In the genomic region with DNA sequence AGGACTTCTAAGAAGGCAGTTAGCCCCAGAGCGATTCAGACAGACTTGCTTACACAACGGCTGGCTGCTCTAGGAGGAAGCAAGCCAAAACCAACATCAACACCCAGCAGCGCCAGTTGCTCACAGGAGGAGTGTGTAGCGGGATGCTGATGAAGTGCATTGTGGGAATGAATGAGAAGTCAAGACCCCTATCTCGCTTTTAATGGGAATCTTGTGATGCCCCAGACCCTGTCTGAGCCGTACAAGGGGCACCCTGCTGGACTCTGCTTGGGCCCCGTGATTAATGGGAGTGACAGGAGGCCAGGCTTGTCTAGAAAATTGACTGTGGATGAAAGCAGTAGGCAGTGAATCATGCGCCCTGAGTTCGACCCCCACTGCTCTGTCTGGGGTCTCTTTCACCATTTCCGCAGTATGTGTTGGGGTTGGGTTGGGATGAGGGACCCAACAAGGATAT, we compare ENCODE assay signal across 8 mouse cellular contexts. TPM values are rescaled to one million over a fixed set of nuclear protein-coding genes. Genes with fewer than 3 reads are reported as not detected.
A peak's percentile ranks its signal among the peaks of the same experiment; 100 is the strongest.
DNase-seq lines count a peak whose midpoint lies in the region; ATAC-seq lines count a peak whose summit lies in the region.
"Had no signal": no experiment of that assay in that cellular context is flagged by ENCODE, and none has a peak within 500 bp of the region (broad histone marks: within the 10 kb centered on the region; RNA-seq: fewer than 3 reads in every experiment).

No protein-coding gene starts in this region.

- WGBS in hindbrain, embryonic 16.5 days: 44% methylated on average over 10 of the region's 10 CpGs
- WGBS in midbrain, embryonic 13.5 days: 63% methylated on average over 10 of the region's 10 CpGs

- peak; percentile 46 to 47 for DNase-seq in adrenal gland, postnatal 36 days
- peak; percentile 28 for DNase-seq in embryo, embryonic 9.5 days (ENCODE audit: extremely low spot score)
- peak; percentile 63 for DNase-seq in gastrocnemius, postnatal 25 days
- DNase-seq in left cerebral cortex, adult 9 months (ENCODE audit: low spot score in 2 of 2): peak; percentile 25 to 42
- peak; percentile 46 for DNase-seq in testis, postnatal 10 days (ENCODE audit: low spot score)

- H3K9ac ChIP-seq in hindbrain, embryonic 16.5 days (ENCODE audit: low read depth, low read length): no peak overlapping the region; the same call in 1 of the 2 replicates
- H3K9ac ChIP-seq in midbrain, embryonic 13.5 days (replicated peaks): no peak overlapping the region

- peaks cover 10% of the 10 kb centered on the region for H3K4me1 ChIP-seq in hindbrain, embryonic 16.5 days (ENCODE audit: control insufficient read depth, insufficient read depth, low read depth, low read length)
- H3K4me1 ChIP-seq in midbrain, embryonic 13.5 days (replicated peaks): 0 out of 2 replicates have a peak, but pooled peaks cover 13% of the 10 kb centered on the region

- no peak overlapping the region for H3K4me3 ChIP-seq in hindbrain, embryonic 16.5 days (ENCODE audit: low read length)
- no peak overlapping the region for H3K4me3 ChIP-seq in midbrain, embryonic 13.5 days (replicated peaks)

- peak; percentile 88 for ATAC-seq in hindbrain, embryonic 16.5 days
- peak; percentile 74 for ATAC-seq in midbrain, embryonic 13.5 days

- H3K27me3 ChIP-seq in hindbrain, embryonic 16.5 days (replicated peaks; ENCODE audit: control insufficient read depth, insufficient read depth, low read length): no peaks in the 10 kb centered on the region
- H3K27me3 ChIP-seq in midbrain, embryonic 13.5 days: no peaks in the 10 kb centered on the region

- H3K4me2 ChIP-seq in hindbrain, embryonic 16.5 days (ENCODE audit: low read length): peak overlapping the region; percentile 25
- no peak overlapping the region for H3K4me2 ChIP-seq in midbrain, embryonic 13.5 days (replicated peaks)

- H3K9me3 ChIP-seq in hindbrain, embryonic 16.5 days (ENCODE audit: control insufficient read depth, low read length): no peaks in the 10 kb centered on the region
- H3K9me3 ChIP-seq in midbrain, embryonic 13.5 days: peaks cover 5% of the 10 kb centered on the region; the same call in 1 of the 2 replicates

- H3K27ac ChIP-seq in hindbrain, embryonic 16.5 days (ENCODE audit: low read depth, low read length): peak overlapping the region; percentile 63
- 0 out of 2 replicates have a peak overlapping the region, but pooled peaks have one; percentile 11 for H3K27ac ChIP-seq in midbrain, embryonic 13.5 days

- no peaks in the 10 kb centered on the region for H3K36me3 ChIP-seq in hindbrain, embryonic 16.5 days (ENCODE audit: control insufficient read depth, insufficient read depth, low read length)
- H3K36me3 ChIP-seq in midbrain, embryonic 13.5 days: no peaks in the 10 kb centered on the region

RNA-seq across cellular contexts. Expression of gene 4930558K02Rik, which starts 58.6 kb away (rescaled TPM):
- total RNA-seq in adrenal gland, postnatal 36 days (2021): not detected
- not detected for total RNA-seq in gastrocnemius, postnatal 25 days (2021)
- polyA plus RNA-seq in hindbrain, embryonic 16.5 days (2015; fragmentation: Nextera tagmentation; extraction: Ambion mirVana): 0.25 TPM in 1 of 2 replicates, not detected in the other
- polyA plus RNA-seq in midbrain, embryonic 13.5 days (2015; fragmentation: Nextera tagmentation; extraction: Ambion mirVana): 0.21 TPM in 1 of 2 replicates, not detected in the other
- polyA plus RNA-seq: liver, embryonic 16.5 days had no signal
